Mouse (Mus musculus) forebrain, embryonic 15.5 days (tissue): ENCODE results near the gene Tmem135. TPM values are rescaled to one million over a fixed set of nuclear protein-coding genes. Genes with fewer than 3 reads are reported as not detected.
A peak's percentile ranks its signal among the peaks of the same experiment; 100 is the strongest.

Source experiments
- ATAC-seq: fragments of 200-750 bp; cut with Nextera tagmentation; replicated peaks from 2 replicates; pipeline ENCODE4 v1.8.0; 2017; ENCODE audit warnings: mild to moderate bottlenecking, moderate TSS enrichment, moderate library complexity
- H3K27ac ChIP-seq: fragments of 300-500 bp; sonication (generic); replicated peaks from 2 replicates; pipeline ENCODE4 v1.5.1; 2015; ENCODE audit warnings: mild to moderate bottlenecking, inconsistent platforms
- H3K27me3 ChIP-seq: fragments of 300-500 bp; sonication (generic); 2 replicates; pipeline ENCODE4 v1.6.1; 2015; ENCODE audit warnings: inconsistent platforms
- H3K36me3 ChIP-seq: fragments of 300-500 bp; sonication (generic); 2 replicates; pipeline ENCODE4 v1.6.1; 2015; ENCODE audit warnings: mild to moderate bottlenecking, inconsistent platforms
- H3K4me1 ChIP-seq: fragments of 300-500 bp; sonication (generic); 2 replicates; pipeline ENCODE4 v1.6.1; 2015; ENCODE audit warnings: inconsistent platforms
- H3K4me2 ChIP-seq: fragments of 300-500 bp; sonication (generic); replicated peaks from 2 replicates; pipeline ENCODE4 v1.6.1; 2015; ENCODE audit warnings: mild to moderate bottlenecking, inconsistent platforms
- H3K4me3 ChIP-seq: fragments of 300-500 bp; sonication (generic); 2 replicates; pipeline ENCODE4 v1.5.1; 2015; ENCODE audit warnings: mild to moderate bottlenecking, inconsistent platforms
- H3K9ac ChIP-seq: fragments of 300-500 bp; sonication (generic); replicated peaks from 2 replicates; pipeline ENCODE4 v1.6.1; 2015; ENCODE audit warnings: mild to moderate bottlenecking, inconsistent platforms
- H3K9me3 ChIP-seq: fragments of 300-500 bp; sonication (generic); 2 replicates; pipeline ENCODE4 v1.6.1; 2016; ENCODE audit warnings: inconsistent platforms
- WGBS: fragments of 180-500 bp; shearing (Covaris S2); methylation state at CpG from one replicate; pipeline ENCODE4 v1.1.7; 2015; ENCODE audit warnings: mixed read lengths; 5-methylcytosine and 5-hydroxymethylcytosine counted together
- polyA plus RNA-seq: library from polyadenylated mRNA; unstranded; fragments of >200 nt; fragmentation: Nextera tagmentation; extraction: Ambion mirVana; gene quantifications from 2 replicates; pipeline ENCODE4 v1.2.1, GENCODE M21; 2015

The Tmem135 gene
- polyA plus RNA-seq, 1 experiment from 2014 or later: 25.4 TPM

GRCm38 (mm10) chr7:89231200-89231790, 172.7 kb downstream of the Tmem135 start:
- Histone ChIP-seq H3K4me3 (no peak overlapping the region), H3K27me3 (no peaks in the 10 kb centered on the region), H3K4me2 (no peak overlapping the region), H3K36me3 (no peaks in the 10 kb centered on the region), H3K9me3 (no peaks in the 10 kb centered on the region), H3K9ac (no peak overlapping the region), H3K4me1 (no peaks in the 10 kb centered on the region), H3K27ac (no peak overlapping the region)
- ATAC-seq: no peak
- WGBS: 86% methylated on average over 3 of the region's 3 CpGs

- no peaks in the 10 kb centered on the region for H3K36me3 ChIP-seq
- H3K9me3 ChIP-seq: no peaks in the 10 kb centered on the region
- H3K9ac ChIP-seq: no peak overlapping the region
- no peak overlapping the region for H3K27ac ChIP-seq
- no peaks in the 10 kb centered on the region for H3K4me1 ChIP-seq
- 80% methylated on average over 1 of the region's 1 CpGs for WGBS
- H3K27me3 ChIP-seq: no peaks in the 10 kb centered on the region
- no peak overlapping the region for H3K4me2 ChIP-seq
- H3K4me3 ChIP-seq: no peak overlapping the region
- ATAC-seq: no peak
These were observed 181.4 kb downstream of the Tmem135 start for GRCm38 (mm10) chr7:89222609-89223008.

- no peak overlapping the region for H3K4me2 ChIP-seq
- no peaks in the 10 kb centered on the region for H3K9me3 ChIP-seq
- no peak for ATAC-seq
- WGBS: 63% methylated on average over 1 of the region's 1 CpGs
- no peaks in the 10 kb centered on the region for H3K4me1 ChIP-seq
- H3K27ac ChIP-seq: no peak overlapping the region
- H3K36me3 ChIP-seq: no peaks in the 10 kb centered on the region
- no peaks in the 10 kb centered on the region for H3K27me3 ChIP-seq
- H3K4me3 ChIP-seq: no peak overlapping the region
- H3K9ac ChIP-seq: no peak overlapping the region
These were observed 187.4 kb downstream of the Tmem135 start for GRCm38 (mm10) chr7:89216628-89217027.

- no peak overlapping the region for H3K4me3 ChIP-seq
- H3K4me2 ChIP-seq: no peak overlapping the region
- no peaks in the 10 kb centered on the region for H3K4me1 ChIP-seq
- 96% methylated on average over 2 of the region's 2 CpGs for WGBS
- no peak overlapping the region for H3K9ac ChIP-seq
- no peaks in the 10 kb centered on the region for H3K9me3 ChIP-seq
- H3K27me3 ChIP-seq: no peaks in the 10 kb centered on the region
- H3K27ac ChIP-seq: no peak overlapping the region
- no peak for ATAC-seq
- H3K36me3 ChIP-seq: no peaks in the 10 kb centered on the region
These were observed 187.9 kb downstream of the Tmem135 start for GRCm38 (mm10) chr7:89216118-89216517.

GRCm38 (mm10) chr7:89215714-89216113, 188.3 kb downstream of the Tmem135 start:
- no peak for ATAC-seq
- 52% methylated on average over 7 of the region's 7 CpGs for WGBS
- Histone ChIP-seq H3K36me3 (no peaks in the 10 kb centered on the region), H3K27me3 (no peaks in the 10 kb centered on the region), H3K9me3 (no peaks in the 10 kb centered on the region), H3K4me3 (no peak overlapping the region), H3K4me2 (no peak overlapping the region), H3K9ac (no peak overlapping the region), H3K27ac (no peak overlapping the region), H3K4me1 (no peaks in the 10 kb centered on the region)

GRCm38 (mm10) chr7:89210506-89210905, 193.5 kb downstream of the Tmem135 start:
- H3K27ac ChIP-seq: no peak overlapping the region
- no peaks in the 10 kb centered on the region for H3K9me3 ChIP-seq
- H3K4me3 ChIP-seq: no peak overlapping the region
- no peak overlapping the region for H3K4me2 ChIP-seq
- H3K36me3 ChIP-seq: no peaks in the 10 kb centered on the region
- no peaks in the 10 kb centered on the region for H3K4me1 ChIP-seq
- no peaks in the 10 kb centered on the region for H3K27me3 ChIP-seq
- H3K9ac ChIP-seq: no peak overlapping the region
- 0 out of 2 replicates have a peak, but pooled peaks have one; percentile 67 for ATAC-seq
- 6% methylated on average over 6 of the region's 6 CpGs for WGBS

- Histone ChIP-seq H3K27me3 (no peaks in the 10 kb centered on the region), H3K4me1 (no peaks in the 10 kb centered on the region), H3K9ac (no peak overlapping the region), H3K4me2 (no peak overlapping the region), H3K4me3 (no peak overlapping the region), H3K9me3 (no peaks in the 10 kb centered on the region), H3K36me3 (no peaks in the 10 kb centered on the region), H3K27ac (no peak overlapping the region)
- 90% methylated on average over 3 of the region's 3 CpGs for WGBS
- ATAC-seq: no peak
These were observed 197.9 kb downstream of the Tmem135 start for GRCm38 (mm10) chr7:89206165-89206564.

GRCm38 (mm10) chr7:89205402-89205801, 198.6 kb downstream of the Tmem135 start:
- Histone ChIP-seq H3K4me2 (no peak overlapping the region), H3K9me3 (no peaks in the 10 kb centered on the region), H3K4me1 (no peaks in the 10 kb centered on the region), H3K27me3 (no peaks in the 10 kb centered on the region), H3K4me3 (no peak overlapping the region), H3K9ac (no peak overlapping the region), H3K27ac (no peak overlapping the region), H3K36me3 (no peaks in the 10 kb centered on the region)
- WGBS: 95% methylated on average over 1 of the region's 1 CpGs
- no peak for ATAC-seq

GRCm38 (mm10) chr7:89203144-89203543, 200.9 kb downstream of the Tmem135 start:
- H3K4me1 ChIP-seq: no peaks in the 10 kb centered on the region

GRCm38 (mm10) chr7:89201954-89202353, 202.1 kb downstream of the Tmem135 start:
- Histone ChIP-seq H3K4me2 (no peak overlapping the region), H3K9me3 (no peaks in the 10 kb centered on the region), H3K9ac (no peak overlapping the region), H3K4me1 (no peaks in the 10 kb centered on the region), H3K36me3 (no peaks in the 10 kb centered on the region), H3K27ac (no peak overlapping the region), H3K27me3 (no peaks in the 10 kb centered on the region), H3K4me3 (no peak overlapping the region)
- no peak for ATAC-seq

More at GRCm38 (mm10) chr7:89203144-89203543, 200.9 kb downstream of the Tmem135 start:
- Histone ChIP-seq H3K4me3 (no peak overlapping the region), H3K27ac (no peak overlapping the region), H3K9ac (no peak overlapping the region), H3K27me3 (no peaks in the 10 kb centered on the region), H3K4me2 (no peak overlapping the region), H3K9me3 (no peaks in the 10 kb centered on the region), H3K36me3 (no peaks in the 10 kb centered on the region)
- ATAC-seq: no peak
- 83% methylated on average over 5 of the region's 5 CpGs for WGBS

GRCm38 (mm10) chr7:89198499-89198898, 205.5 kb downstream of the Tmem135 start:
- WGBS: 91% methylated on average over 4 of the region's 4 CpGs
- Histone ChIP-seq H3K4me3 (no peak overlapping the region), H3K4me2 (no peak overlapping the region), H3K9ac (no peak overlapping the region), H3K27ac (no peak overlapping the region), H3K36me3 (no peaks in the 10 kb centered on the region), H3K27me3 (no peaks in the 10 kb centered on the region), H3K9me3 (no peaks in the 10 kb centered on the region), H3K4me1 (no peaks in the 10 kb centered on the region)
- no peak for ATAC-seq

GRCm38 (mm10) chr7:89193459-89193858, 210.6 kb downstream of the Tmem135 start:
- 72% methylated on average over 5 of the region's 5 CpGs for WGBS
- ATAC-seq: no peak
- no peaks in the 10 kb centered on the region for H3K4me1 ChIP-seq
- no peak overlapping the region for H3K4me3 ChIP-seq
- H3K9me3 ChIP-seq: no peaks in the 10 kb centered on the region
- H3K9ac ChIP-seq: no peak overlapping the region
- H3K4me2 ChIP-seq: no peak overlapping the region
- no peaks in the 10 kb centered on the region for H3K36me3 ChIP-seq
- no peaks in the 10 kb centered on the region for H3K27me3 ChIP-seq
- no peak overlapping the region for H3K27ac ChIP-seq

GRCm38 (mm10) chr7:89183928-89184327, 220.1 kb downstream of the Tmem135 start:
- no peak for ATAC-seq
- H3K27ac ChIP-seq: no peak overlapping the region
- H3K4me2 ChIP-seq: no peak overlapping the region
- H3K9me3 ChIP-seq: no peaks in the 10 kb centered on the region
- no peak overlapping the region for H3K4me3 ChIP-seq
- H3K9ac ChIP-seq: no peak overlapping the region
- no peaks in the 10 kb centered on the region for H3K27me3 ChIP-seq
- 72% methylated on average over 4 of the region's 4 CpGs for WGBS
- H3K4me1 ChIP-seq: no peaks in the 10 kb centered on the region
- no peaks in the 10 kb centered on the region for H3K36me3 ChIP-seq
